Mouse (Mus musculus) bone marrow, adult 2 months (tissue): Measurements from ENCODE around the gene 1700014D04Rik. TPM values are rescaled to one million over a fixed set of nuclear protein-coding genes. Genes with fewer than 3 reads are reported as not detected.
"Not testable (repeated sequence)": the region's sequence is repeated elsewhere in the genome, so short reads cannot be mapped to it uniquely, and the experiment has no call there.

Source experiments
- H3K27ac ChIP-seq: fragments of 200-500 bp; 2 replicates; pipeline ENCODE4 v1.5.1; 2012; ENCODE audit warnings: low read depth, mild to moderate bottlenecking, control low read depth, inconsistent platforms, low read length; ENCODE audit not compliant: control insufficient read depth, poor library complexity, insufficient read depth
- H3K4me1 ChIP-seq: fragments of 200-500 bp; 2 replicates; pipeline ENCODE4 v1.6.1; 2011; ENCODE audit warnings: low read length; ENCODE audit not compliant: control insufficient read depth, insufficient read depth
- H3K4me3 ChIP-seq: fragments of 200-500 bp; replicated peaks from 2 replicates; pipeline ENCODE3; 2011; ENCODE audit warnings: mild to moderate bottlenecking, low read depth, low read length, control low read depth; ENCODE audit not compliant: control insufficient read depth
- CTCF ChIP-seq: fragments of 200-500 bp; IDR thresholded peaks from 2 replicates; pipeline ENCODE4 v1.5.1; 2011; ENCODE audit warnings: low read length, control low read depth; ENCODE audit not compliant: control insufficient read depth, insufficient read depth
- POLR2A ChIP-seq: fragments of 200-500 bp; IDR thresholded peaks from 2 replicates; pipeline ENCODE4 v1.6.1; 2011; ENCODE audit warnings: low read depth, mild to moderate bottlenecking, control low read depth, low read length, borderline replicate concordance; ENCODE audit not compliant: control insufficient read depth
- WGBS: fragments of 180-500 bp; shearing (Covaris S2); methylation state at CpG from one replicate; pipeline ENCODE4 v1.1.7; 2018; 5-methylcytosine and 5-hydroxymethylcytosine counted together
- polyA plus RNA-seq: library from polyadenylated mRNA; stranded (reverse); fragments of >200 nt; gene quantifications from 2 replicates; pipeline ENCODE4 v1.2.4, GENCODE M21; 2011; ENCODE audit warnings: low replicate concordance; ENCODE audit not compliant: missing spikeins, insufficient read depth, insufficient read length

Gene 1700014D04Rik
- polyA plus RNA-seq = not detected in 2 replicates

- Histone ChIP-seq H3K4me3 (no peak within 1 kb of the TSS), H3K27ac (no peak within 1 kb of the TSS), H3K4me1 (no peaks in the 10 kb centered on the region)
- TF ChIP-seq POLR2A (no peak), CTCF (no peak)
- WGBS = 87% methylated on average over 9 of the region's 9 CpGs
Measured at GRCm38 (mm10) chr13:59746711-59747110, at the start of gene 1700014D04Rik. TSS of gene 1700014D04Rik (minus strand) at chr13:59746752.

GRCm38 (mm10) chr13:59795807-59796465 is 49.4 kb upstream of the 1700014D04Rik start:
- 67% methylated on average over 6 of the region's 6 CpGs for WGBS
- Histone ChIP-seq H3K4me1 (peaks cover 8% of the 10 kb centered on the region), H3K4me3 (no peak overlapping the region), H3K27ac (peak overlapping the region; percentile 95)
- no peak for TF ChIP-seq CTCF
- no peak for TF ChIP-seq POLR2A

DNA sequence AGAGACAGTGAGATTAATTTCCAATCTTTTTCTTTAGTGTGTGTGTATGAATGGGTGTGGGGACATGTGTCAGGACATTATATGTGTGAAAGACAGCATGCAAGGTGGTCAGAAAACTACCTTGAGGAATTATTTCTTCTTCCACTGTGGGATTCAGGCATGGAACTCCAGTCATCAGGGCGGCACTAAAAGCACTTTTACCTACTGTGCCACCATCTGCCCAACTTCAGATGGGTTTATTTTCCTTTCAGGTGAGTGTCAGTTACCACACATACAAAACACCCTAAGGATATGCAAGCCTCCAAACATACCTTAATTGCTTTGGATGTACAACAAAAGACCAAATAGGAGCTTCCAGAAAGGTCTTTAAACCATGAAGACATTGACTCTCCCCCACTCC is 48.2 kb upstream of the 1700014D04Rik start:
- no peak for TF ChIP-seq CTCF
- TF ChIP-seq POLR2A = no peak
- 88% methylated on average over 1 of the region's 1 CpGs for WGBS
- Histone ChIP-seq H3K4me3 (no peak overlapping the region), H3K4me1 (peaks cover 8% of the 10 kb centered on the region), H3K27ac (no peak overlapping the region)

GRCm38 (mm10) chr13:59782145-59782544 is 35.6 kb upstream of the 1700014D04Rik start, which contains the start of gene Gm49354:
TSS of gene Gm49354 (minus strand) at chr13:59782245.
- WGBS = 88% methylated on average over 7 of the region's 7 CpGs
- H3K4me3 ChIP-seq = no peak within 1 kb of the TSS
- H3K27ac ChIP-seq = no peak within 1 kb of the TSS
- H3K4me1 ChIP-seq = no peaks in the 10 kb centered on the region
- TF ChIP-seq CTCF (no peak), POLR2A (no peak)

DNA sequence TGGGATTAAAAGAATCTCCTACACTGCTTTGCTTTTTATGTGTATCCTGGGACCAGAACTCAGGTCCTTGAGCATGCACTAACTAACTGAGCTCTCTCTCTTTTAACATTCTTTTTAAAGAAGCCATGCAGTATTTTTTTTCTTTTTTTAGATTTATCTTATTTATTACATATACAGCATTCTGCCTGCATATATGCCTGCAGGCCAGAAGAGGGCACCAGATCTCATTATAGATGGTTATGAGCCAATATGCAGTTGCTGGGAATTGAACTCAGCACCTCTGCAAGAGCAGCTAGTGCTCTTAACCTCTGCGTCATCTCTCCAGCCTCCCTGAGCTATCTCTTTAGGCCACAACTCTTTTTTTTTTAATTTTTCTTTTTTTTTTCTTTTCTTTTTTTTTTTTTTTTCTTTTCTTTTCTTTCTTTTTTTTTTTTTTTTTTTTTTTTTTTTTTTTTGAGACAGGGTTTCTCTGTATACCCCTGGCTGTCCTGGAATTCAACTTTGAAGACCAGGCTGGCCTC is 33.3 kb upstream of the 1700014D04Rik start:
- 80% methylated on average over 1 of the region's 1 CpGs for WGBS
- H3K27ac ChIP-seq, H3K4me1 ChIP-seq, H3K4me3 ChIP-seq: not testable (repeated sequence)

GRCm38 (mm10) chr13:59779213-59779612 is 32.7 kb upstream of the 1700014D04Rik start:
- no peak overlapping the region for H3K4me3 ChIP-seq
- no peak overlapping the region for H3K27ac ChIP-seq
- TF ChIP-seq CTCF (no peak; the same call in 1 of the 2 replicates), POLR2A (no peak)
- H3K4me1 ChIP-seq = no peaks in the 10 kb centered on the region
- 76% methylated on average over 4 of the region's 4 CpGs for WGBS

DNA sequence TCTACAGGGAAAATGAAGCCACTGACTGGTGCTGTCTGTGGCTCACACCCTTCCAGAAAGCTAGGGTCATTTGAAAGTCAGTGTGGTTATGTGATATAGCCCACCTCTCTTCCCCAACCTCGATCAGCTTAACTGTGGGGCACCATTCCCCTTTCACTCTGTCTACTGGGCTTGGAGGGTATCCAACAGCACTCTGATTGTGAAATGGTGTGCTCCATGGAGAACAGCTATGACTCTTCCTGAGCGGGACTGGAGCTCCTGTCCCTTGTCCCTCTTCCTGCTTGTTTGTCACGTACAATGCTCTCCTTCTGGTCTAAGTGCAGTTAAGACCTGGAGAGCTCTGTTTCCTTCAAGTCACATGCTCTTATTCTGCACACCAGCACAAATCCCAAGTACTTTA is 28.6 kb upstream of the 1700014D04Rik start:
- 54% methylated on average over 3 of the region's 3 CpGs for WGBS

DNA sequence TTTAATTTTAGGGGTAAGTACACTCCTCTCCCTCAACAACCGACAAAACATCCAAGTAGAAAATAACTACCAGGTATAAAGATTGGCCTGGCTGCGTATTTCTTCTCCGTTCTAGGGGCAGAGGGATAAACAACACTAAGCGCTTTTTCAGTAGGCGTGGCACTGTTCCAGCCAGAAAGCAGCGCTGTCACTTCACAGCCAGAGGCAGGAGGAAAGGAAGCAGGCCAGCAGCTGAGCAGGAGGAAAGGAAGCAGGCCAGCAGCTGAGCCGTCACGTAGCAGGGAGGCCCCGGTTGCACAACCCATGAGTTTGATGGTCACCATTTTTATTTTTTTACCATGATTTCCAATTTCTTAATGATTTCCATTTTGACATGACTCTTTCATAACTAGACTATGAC is 24.7 kb upstream of the 1700014D04Rik start:
- Histone ChIP-seq H3K4me3 (no peak overlapping the region), H3K4me1 (peaks cover 3% of the 10 kb centered on the region; the same call in 1 of the 2 replicates)
- 3% methylated on average over 9 of the region's 9 CpGs for WGBS

More for the DNA sequence above, 28.6 kb upstream of the 1700014D04Rik start:
- no peak for TF ChIP-seq CTCF
- TF ChIP-seq POLR2A = no peak
- Histone ChIP-seq H3K4me1 (peaks cover 1% of the 10 kb centered on the region; the same call in 1 of the 2 replicates), H3K4me3 (no peak overlapping the region), H3K27ac (no peak overlapping the region)

DNA sequence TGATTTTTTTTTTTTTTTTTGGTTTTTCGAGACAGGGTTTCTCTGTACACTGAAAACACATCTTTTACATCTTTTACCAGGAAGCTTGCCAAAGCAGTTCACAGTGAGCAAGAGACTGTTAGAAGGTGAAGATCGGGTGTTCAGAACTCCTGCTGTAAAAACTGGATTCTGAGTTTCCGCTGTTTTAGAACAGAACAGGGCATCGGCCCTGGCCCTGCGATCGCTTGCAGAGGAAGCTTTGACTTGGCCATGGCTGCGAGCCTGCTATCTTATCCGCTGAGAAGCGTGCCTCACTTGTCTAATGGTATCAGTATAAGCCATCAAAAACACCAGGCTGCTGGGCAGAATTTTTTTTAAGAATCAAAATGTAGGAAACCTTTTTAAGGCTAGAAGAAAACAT is 24.3 kb upstream of the 1700014D04Rik start:
- no peak overlapping the region for H3K4me3 ChIP-seq
- TF ChIP-seq CTCF (no peak), POLR2A (peak; percentile 32; the same call in 1 of the 2 replicates)
- H3K27ac ChIP-seq = peak overlapping the region; percentile 81
- peaks cover 3% of the 10 kb centered on the region; the same call in 1 of the 2 replicates for H3K4me1 ChIP-seq
- WGBS = 10% methylated on average over 9 of the region's 9 CpGs

More for the DNA sequence above, 24.7 kb upstream of the 1700014D04Rik start:
- H3K27ac ChIP-seq = peak overlapping the region; percentile 81
- TF ChIP-seq POLR2A = peak; percentile 48; the same call in 1 of the 2 replicates
- TF ChIP-seq CTCF = no peak
